Mouse (Mus musculus) B cell, adult 62 days (primary cell): ENCODE results near the gene Ppp4r2. TPM values are rescaled to one million over a fixed set of nuclear protein-coding genes. Genes with fewer than 3 reads are reported as not detected.

Experiments used
- total RNA-seq: library from RNA; stranded (reverse); gene quantifications from 4 replicates; pipeline ENCODE4 v1.2.4, GENCODE M21; 2023

The Ppp4r2 gene
- 78.9 to 98.0 TPM (median 80.4 TPM) in 4 replicates for total RNA-seq

GRCm38 (mm10) chr6:100833355-100833754 lies at the start of gene Ppp4r2:
Gene Ppp4r2 (plus strand): TSS chr6:100833622.

Other genes with a start within 250 kb of the Ppp4r2 start
- 6.2 to 12.1 TPM (median 8.4 TPM) in 4 replicates for gene Shq1, start 162.5 kb upstream of the Ppp4r2 start, total RNA-seq
- gene Gxylt2, start 128.9 kb upstream of the Ppp4r2 start, total RNA-seq, result 0.06 to 0.09 TPM in 2 of 4 replicates, not detected in the others